Mouse (Mus musculus) embryonic fibroblast, embryonic 13.5 days (primary cell): ENCODE data around the gene Khdrbs1. TPM values are rescaled to one million over a fixed set of nuclear protein-coding genes. Genes with fewer than 3 reads are reported as not detected.
"Not testable (repeated sequence)": the region's sequence is repeated elsewhere in the genome, so short reads cannot be mapped to it uniquely, and the experiment has no call there.

Experiments
- H3K27ac ChIP-seq: 2 replicates; pipeline ENCODE4 v1.5.1; 2012; ENCODE audit warnings: low read length, control low read depth, inconsistent platforms; ENCODE audit not compliant: insufficient read depth
- H3K4me1 ChIP-seq: 2 replicates; pipeline ENCODE4 v1.6.1; 2011; ENCODE audit warnings: low read length; ENCODE audit not compliant: control insufficient read depth, insufficient read depth
- H3K4me3 ChIP-seq: 2 replicates; pipeline ENCODE4 v1.5.1; 2011; ENCODE audit warnings: mild to moderate bottlenecking, control low read depth, low read length; ENCODE audit not compliant: insufficient read depth
- CTCF ChIP-seq: IDR thresholded peaks from 2 replicates; pipeline ENCODE4 v1.5.1; 2011; ENCODE audit warnings: mild to moderate bottlenecking, control low read depth, low read length, moderate library complexity, borderline replicate concordance; ENCODE audit not compliant: insufficient read depth
- POLR2A ChIP-seq: IDR thresholded peaks from 2 replicates; pipeline ENCODE4 v1.6.1; 2011; ENCODE audit warnings: low read depth, mild to moderate bottlenecking, control low read depth, low read length, moderate library complexity
- polyA plus RNA-seq: library from polyadenylated mRNA; stranded (reverse); fragments of >200 nt; gene quantifications from 2 replicates; pipeline ENCODE4 v1.2.4, GENCODE M21; 2011; ENCODE audit warnings: low read depth; ENCODE audit not compliant: missing spikeins, insufficient read length

The Khdrbs1 gene
- polyA plus RNA-seq, 1 experiment: 146 TPM

GRCm38 (mm10) chr4:129771672-129772521 is 29.8 kb upstream of the Khdrbs1 start:
- Histone ChIP-seq H3K4me3 (peak overlapping the region; percentile 15; the same call in 1 of the 2 replicates), H3K4me1 (0 out of 2 replicates have a peak, but pooled peaks cover 3% of the 10 kb centered on the region), H3K27ac (no peak overlapping the region)
- TF ChIP-seq POLR2A (no peak), CTCF (no peak)

GRCm38 (mm10) chr4:129771314-129771671 is 29.2 kb upstream of the Khdrbs1 start:
- TF ChIP-seq CTCF: no peak
- TF ChIP-seq POLR2A: no peak
- H3K4me1 ChIP-seq: 0 out of 2 replicates have a peak, but pooled peaks cover 3% of the 10 kb centered on the region
- H3K4me3 ChIP-seq: no peak overlapping the region
- no peak overlapping the region for H3K27ac ChIP-seq

GRCm38 (mm10) chr4:129770600-129770999 is 28.5 kb upstream of the Khdrbs1 start:
- H3K4me1 ChIP-seq: 0 out of 2 replicates have a peak, but pooled peaks cover 3% of the 10 kb centered on the region
- TF ChIP-seq CTCF (no peak), POLR2A (no peak)
- no peak overlapping the region for H3K4me3 ChIP-seq
- H3K27ac ChIP-seq: no peak overlapping the region

GRCm38 (mm10) chr4:129768742-129769141 is 26.6 kb upstream of the Khdrbs1 start:
- not testable (repeated sequence) for H3K4me3 ChIP-seq, H3K27ac ChIP-seq, H3K4me1 ChIP-seq

GRCm38 (mm10) chr4:129767782-129768181 is 25.7 kb upstream of the Khdrbs1 start:
- H3K4me3 ChIP-seq: no peak overlapping the region
- no peak for TF ChIP-seq POLR2A
- no peak for TF ChIP-seq CTCF
- H3K4me1 ChIP-seq: 0 out of 2 replicates have a peak, but pooled peaks cover 3% of the 10 kb centered on the region
- H3K27ac ChIP-seq: no peak overlapping the region

- Histone ChIP-seq H3K4me1 (no peaks in the 10 kb centered on the region), H3K27ac (no peak overlapping the region), H3K4me3 (no peak overlapping the region)
- no peak for TF ChIP-seq POLR2A
- no peak for TF ChIP-seq CTCF
Measured at GRCm38 (mm10) chr4:129765351-129765750, 23.2 kb upstream of the Khdrbs1 start.

GRCm38 (mm10) chr4:129762496-129762895 is 20.4 kb upstream of the Khdrbs1 start:
- not testable (repeated sequence) for H3K4me1 ChIP-seq, H3K4me3 ChIP-seq, H3K27ac ChIP-seq

GRCm38 (mm10) chr4:129761606-129762005 is 19.5 kb upstream of the Khdrbs1 start:
- Histone ChIP-seq H3K27ac (no peak overlapping the region), H3K4me3 (no peak overlapping the region), H3K4me1 (no peaks in the 10 kb centered on the region)
- no peak for TF ChIP-seq POLR2A
- no peak for TF ChIP-seq CTCF

- H3K4me3 ChIP-seq: no peak overlapping the region
- no peak overlapping the region for H3K27ac ChIP-seq
- no peak for TF ChIP-seq CTCF
- TF ChIP-seq POLR2A: no peak
- H3K4me1 ChIP-seq: no peaks in the 10 kb centered on the region
Measured at GRCm38 (mm10) chr4:129755455-129755854, 13.4 kb upstream of the Khdrbs1 start.

- no peak for TF ChIP-seq POLR2A
- TF ChIP-seq CTCF: no peak
- H3K4me1 ChIP-seq: no peaks in the 10 kb centered on the region
- H3K27ac ChIP-seq: no peak overlapping the region
- H3K4me3 ChIP-seq: no peak overlapping the region
Measured at GRCm38 (mm10) chr4:129754742-129755141, 12.6 kb upstream of the Khdrbs1 start.

GRCm38 (mm10) chr4:129750430-129750829 is 8.3 kb upstream of the Khdrbs1 start:
- no peak overlapping the region for H3K4me3 ChIP-seq
- H3K27ac ChIP-seq: no peak overlapping the region
- H3K4me1 ChIP-seq: no peaks in the 10 kb centered on the region
- TF ChIP-seq POLR2A: no peak
- no peak for TF ChIP-seq CTCF
